Mouse (Mus musculus): ENCODE measurements around the gene Pdzrn3.
A peak's percentile ranks its signal among the peaks of the same experiment; 100 is the strongest.

Gene Pdzrn3

GRCm38 (mm10) chr6:101198284-101198942 lies 179.3 kb downstream of the Pdzrn3 start:
- no peak for DNase-seq (ENCODE audit: low spot score in 2 of 2)

- DNase-seq (ENCODE audit: low spot score in 2 of 2) = peak; percentile 77 to 86
These were observed 180.1 kb downstream of the Pdzrn3 start for GRCm38 (mm10) chr6:101197642-101198041.

DNA sequence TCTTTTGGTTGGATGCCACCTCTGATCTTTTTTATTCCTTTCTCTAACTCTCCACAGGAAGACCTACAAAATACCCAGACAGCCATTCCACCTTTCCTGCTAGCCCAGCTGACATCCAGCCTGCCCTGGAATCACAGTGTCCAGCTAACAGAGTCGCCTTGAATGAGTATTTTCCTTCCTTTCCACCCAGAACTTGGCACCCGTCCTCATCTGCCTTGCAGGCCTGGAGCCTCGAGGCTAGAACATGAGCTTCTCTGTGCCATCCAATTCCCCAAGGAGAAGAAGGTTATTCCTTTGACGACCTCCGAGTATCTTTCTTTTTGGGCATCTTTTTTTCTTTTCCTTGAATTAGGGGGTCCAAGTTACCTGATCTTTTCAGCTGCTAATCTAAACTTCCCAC lies 181.8 kb downstream of the Pdzrn3 start:
- no peak for DNase-seq (ENCODE audit: low spot score in 2 of 2)

DNA sequence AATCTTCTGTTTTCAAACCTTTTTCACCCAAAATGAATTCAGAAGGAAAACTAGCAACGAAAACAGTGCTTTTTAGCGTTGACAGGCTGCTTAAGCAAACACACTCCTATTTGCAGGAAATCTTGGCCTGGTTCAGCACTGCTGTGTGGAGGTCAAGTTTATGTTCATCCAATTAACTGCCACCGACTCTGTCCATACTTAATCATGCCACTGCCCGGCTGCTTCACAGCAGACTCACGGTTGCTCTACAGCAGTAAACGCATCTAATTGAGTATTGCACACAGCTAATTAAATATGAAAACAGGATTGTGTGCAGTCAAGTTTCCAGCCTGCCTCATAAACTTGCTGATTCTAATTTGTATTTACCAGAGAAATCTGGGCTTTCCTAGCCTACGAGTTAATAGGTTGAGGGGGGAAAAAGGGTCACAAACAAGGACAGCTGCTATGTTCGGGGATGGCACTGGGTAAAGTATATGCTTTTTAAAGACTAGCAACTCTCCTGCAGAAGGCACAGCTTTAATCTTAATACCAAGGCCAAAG lies 183.2 kb downstream of the Pdzrn3 start:
- no peak for DNase-seq (ENCODE audit: low spot score in 2 of 2)

DNA sequence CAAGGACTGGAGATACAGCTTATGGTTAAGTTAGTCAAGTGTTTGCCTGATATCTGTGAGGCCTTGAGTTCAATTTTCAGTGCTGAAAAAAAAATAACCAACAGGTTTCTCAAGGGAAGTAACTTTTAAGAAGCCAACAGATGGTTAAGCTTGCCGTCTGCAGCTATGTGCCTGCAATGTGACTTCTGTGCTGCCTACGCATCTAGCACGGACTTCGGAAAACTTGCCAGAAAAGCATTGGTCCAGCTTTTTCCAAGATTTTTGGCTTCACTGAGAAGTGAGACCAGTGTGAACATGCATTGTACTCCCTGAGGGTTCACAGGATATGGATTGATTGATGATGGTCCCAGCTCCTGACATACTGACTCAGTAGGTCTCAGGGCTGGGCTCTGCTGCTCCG lies 186.1 kb downstream of the Pdzrn3 start:
- no peak for DNase-seq (ENCODE audit: low spot score in 2 of 2)

GRCm38 (mm10) chr6:101187322-101187721 lies 190.4 kb downstream of the Pdzrn3 start:
- DNase-seq (ENCODE audit: low spot score in 2 of 2) = no peak

- no peak for DNase-seq (ENCODE audit: low spot score in 2 of 2)
These were observed 190.8 kb downstream of the Pdzrn3 start for GRCm38 (mm10) chr6:101186887-101187286.

DNA sequence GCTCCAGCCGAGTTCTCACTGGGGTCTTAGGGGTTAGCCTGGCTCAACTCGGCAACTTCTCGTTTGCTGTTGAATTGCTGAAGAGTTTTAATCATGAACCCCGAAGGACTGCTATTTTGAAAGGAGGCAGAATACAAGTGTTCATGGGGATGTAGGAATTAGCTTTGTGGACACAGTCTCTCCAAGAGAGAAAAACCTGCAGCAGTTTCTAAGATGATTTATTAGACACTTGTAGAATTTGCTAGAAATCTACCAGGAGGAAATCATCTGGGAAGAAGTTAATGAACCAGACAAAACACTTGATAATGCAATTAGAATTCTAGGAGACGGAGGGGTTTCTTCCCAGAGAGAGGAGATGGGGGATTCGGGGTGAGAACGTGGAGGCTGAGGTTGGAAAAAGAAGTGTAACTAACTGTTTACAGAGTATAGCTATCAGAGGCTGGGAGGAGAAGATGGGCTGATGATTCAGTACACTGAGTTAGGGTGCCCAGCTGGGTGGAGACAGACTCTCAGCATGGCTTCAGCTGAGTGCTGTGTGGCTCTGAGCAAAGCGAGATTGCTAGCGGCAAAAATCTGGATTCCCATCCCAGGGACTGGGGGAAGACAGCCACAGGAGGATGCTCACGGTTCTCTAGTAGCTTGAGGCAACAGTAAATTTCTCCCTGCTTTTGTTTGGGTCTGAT lies 193.5 kb downstream of the Pdzrn3 start:
- no peak for DNase-seq (ENCODE audit: low spot score in 2 of 2)

- no peak for DNase-seq (ENCODE audit: low spot score in 2 of 2)
These were observed 207.0 kb downstream of the Pdzrn3 start for GRCm38 (mm10) chr6:101170699-101171098.

DNA sequence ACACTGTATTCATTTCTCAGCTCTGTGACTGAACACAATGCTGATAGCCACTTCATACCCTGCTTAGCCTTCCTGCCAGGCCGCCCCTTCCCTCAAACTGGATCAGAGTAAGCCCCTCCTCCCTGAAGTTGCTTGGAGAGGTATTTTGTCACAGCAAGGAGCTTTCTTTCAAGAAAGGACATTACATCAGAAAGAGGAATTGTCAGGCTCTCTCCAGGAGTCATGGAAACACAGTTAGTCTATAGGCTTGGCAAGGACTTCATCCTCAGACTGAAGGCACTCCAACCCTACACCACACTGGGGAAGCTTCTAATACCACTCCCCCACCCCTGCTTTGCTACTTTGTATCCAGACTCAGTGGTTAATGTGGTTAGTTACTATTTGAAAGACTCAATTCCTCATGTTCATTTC lies 224.2 kb downstream of the Pdzrn3 start:
- no peak for DNase-seq (ENCODE audit: low spot score in 2 of 2)

DNA sequence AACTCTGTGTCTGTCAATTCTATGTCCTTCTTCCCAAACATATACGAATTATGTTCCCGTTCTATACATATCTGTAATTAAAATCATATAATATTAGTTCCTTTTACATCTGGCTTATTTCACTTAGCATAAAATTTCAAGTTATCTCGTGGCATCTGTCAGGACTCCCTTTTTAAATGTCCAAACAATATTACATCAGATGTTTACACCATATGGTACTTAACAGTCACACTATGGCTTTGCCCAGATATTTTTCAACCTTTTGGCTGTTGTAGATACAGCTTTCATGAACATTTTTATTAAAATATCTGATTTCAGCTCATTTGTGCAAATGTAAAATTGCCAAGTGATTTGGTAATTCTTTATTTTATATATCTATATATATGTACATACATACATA lies 242.3 kb downstream of the Pdzrn3 start:
- DNase-seq (ENCODE audit: low spot score in 2 of 2) = no peak

- DNase-seq (ENCODE audit: low spot score in 2 of 2) = no peak
These were observed 252.3 kb downstream of the Pdzrn3 start for GRCm38 (mm10) chr6:101125396-101125795.

DNA sequence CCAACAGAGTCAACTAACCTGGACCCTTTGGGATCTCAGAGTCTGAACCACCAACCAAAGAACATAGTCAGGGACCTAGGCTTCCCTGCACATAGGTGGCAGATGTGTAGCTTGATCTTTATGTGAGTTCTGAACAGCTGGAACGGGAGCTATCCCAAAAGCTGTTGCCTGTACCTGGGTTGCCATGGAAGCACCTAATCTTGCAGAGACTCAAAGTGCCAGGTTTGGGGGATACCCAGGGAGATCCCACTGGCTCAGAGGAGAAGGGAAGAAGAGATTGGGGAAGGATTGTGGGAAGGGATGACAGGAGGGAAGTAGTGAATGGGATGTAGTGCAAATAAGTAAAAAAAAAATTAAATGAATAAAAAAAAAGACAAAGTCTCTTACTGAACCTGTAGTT lies 268.7 kb downstream of the Pdzrn3 start:
- DNase-seq (ENCODE audit: low spot score in 2 of 2) = no peak

- no peak for DNase-seq (ENCODE audit: low spot score in 2 of 2)
These were observed 274.2 kb downstream of the Pdzrn3 start for GRCm38 (mm10) chr6:101103506-101103905.

DNA sequence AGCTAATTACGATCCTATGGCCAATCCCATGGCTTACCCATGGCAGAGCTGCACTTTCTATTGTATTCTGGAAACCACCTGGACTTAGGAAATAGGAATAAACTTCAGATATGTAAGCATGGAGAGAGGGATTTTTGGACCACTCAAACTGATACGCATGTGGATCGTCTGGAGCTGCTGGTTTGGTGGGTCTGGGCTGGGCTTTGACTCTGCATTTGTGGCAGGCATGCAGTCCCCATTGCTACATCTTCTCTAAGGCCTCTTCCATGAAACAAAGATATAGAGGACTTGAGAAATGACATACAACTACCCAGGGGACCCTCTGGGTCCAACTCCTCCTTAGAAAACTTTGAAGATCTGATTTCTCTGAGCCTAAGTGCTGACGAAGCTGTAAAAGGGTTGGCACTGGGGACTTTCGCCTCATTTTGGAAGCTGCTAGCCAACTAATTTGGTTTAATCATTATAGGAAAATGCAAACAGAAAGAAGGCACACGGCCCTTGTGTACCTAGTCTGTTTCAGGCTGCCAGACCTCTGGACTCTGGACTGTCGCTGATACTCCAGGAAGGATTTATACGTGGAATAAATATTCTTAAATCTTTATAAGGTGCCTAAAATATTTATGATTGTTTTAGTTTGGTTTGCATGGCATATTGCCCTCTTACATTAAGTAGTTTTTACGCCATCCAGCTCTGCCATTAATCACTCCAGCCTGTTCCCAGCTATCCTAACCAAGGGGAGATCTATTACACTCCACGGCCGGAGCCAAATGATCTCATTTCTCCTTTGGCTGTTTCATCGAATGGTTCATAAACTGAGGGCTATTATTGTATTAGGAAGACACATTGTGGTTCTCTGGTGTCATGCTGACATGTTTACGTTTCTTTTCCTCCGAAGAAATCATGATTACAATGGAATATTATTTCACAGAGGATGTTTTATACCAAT lies 275.7 kb downstream of the Pdzrn3 start:
- DNase-seq (ENCODE audit: low spot score in 2 of 2) = no peak

Measured in cerebellum, postnatal 4 days (tissue).